ENCODE assay signal across 28 mouse cellular contexts in the genomic region with DNA sequence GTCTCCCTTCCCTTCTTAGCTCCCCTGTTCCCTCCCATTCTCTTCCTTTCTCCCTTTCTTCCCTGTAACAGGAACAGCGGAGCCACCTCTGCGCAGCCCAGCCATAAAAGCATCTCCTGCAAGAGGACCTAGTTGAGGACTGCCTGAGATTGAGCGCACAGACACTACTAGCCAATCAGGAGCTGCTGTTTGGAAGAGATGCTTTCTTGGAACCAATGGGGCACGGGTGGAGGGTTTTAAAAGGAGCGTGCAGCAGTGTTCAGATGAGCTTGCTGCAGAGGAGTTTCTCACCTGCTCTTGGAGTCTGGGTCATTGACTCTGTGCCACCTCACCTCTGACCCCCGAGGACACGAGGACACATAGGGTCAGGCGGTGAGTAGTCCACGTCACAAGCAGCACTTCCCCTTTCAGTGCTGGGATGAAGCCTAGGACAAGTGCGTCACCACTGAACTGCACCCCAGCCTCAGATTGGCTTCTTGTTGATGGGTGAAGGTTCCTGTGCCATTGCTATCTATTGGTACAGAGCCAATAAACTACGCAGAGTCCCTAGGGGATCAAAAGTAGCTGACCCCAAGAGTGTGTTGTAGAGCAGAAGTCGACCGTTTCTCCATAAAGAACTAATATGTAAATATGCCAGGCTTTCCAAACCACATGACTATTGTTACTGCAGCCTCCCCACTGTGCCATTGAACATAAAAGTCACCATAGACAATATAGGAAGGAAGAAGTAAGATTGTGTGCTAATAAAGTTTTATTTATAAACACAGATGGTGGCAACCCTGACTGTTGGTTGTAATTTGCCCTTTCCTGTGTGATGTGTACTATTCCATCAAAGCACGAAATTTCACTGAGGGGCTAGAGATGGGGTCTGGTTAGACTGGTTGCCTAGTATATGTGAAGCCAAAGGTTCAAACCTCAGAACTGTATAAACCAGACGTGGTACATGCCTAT. TPM values are rescaled to one million over a fixed set of nuclear protein-coding genes. Genes with fewer than 3 reads are reported as not detected.
A peak's percentile ranks its signal among the peaks of the same experiment; 100 is the strongest.
DNase-seq lines count a peak whose midpoint lies in the region; ATAC-seq and TF ChIP-seq lines count a peak whose summit lies in the region.
"Had no signal": no experiment of that assay in that cellular context is flagged by ENCODE, and none has a peak within 500 bp of the region (broad histone marks: within the 10 kb centered on the region; RNA-seq: fewer than 3 reads in every experiment).

No protein-coding gene starts in this region.

- no peaks in the 10 kb centered on the region for H3K27me3 ChIP-seq in liver, postnatal 0 days (ENCODE audit: insufficient read depth, low read length)
- H3K27me3 ChIP-seq in liver, embryonic 11.5 days (replicated peaks; ENCODE audit: control insufficient read depth, insufficient read depth, low read length): no peaks in the 10 kb centered on the region
- peaks cover 2 to 4% of the 10 kb centered on the region in 2 experiments; a peak in 1 of 4 replicates for H3K27me3 ChIP-seq in MEL (ENCODE audit: control insufficient read depth in 1 of 2, insufficient read depth in 2 of 2, low read length in 2 of 2)
- H3K27me3 ChIP-seq in megakaryocyte, embryonic 14.5 days (replicated peaks): no peaks in the 10 kb centered on the region
- H3K27me3 ChIP-seq: embryonic facial prominence, embryonic 13.5 days; hindbrain, embryonic 15.5 days; intestine, embryonic 15.5 days; limb, embryonic 12.5 days; lung, embryonic 15.5 days; midbrain, embryonic 13.5 days; neural tube, embryonic 12.5 days; stomach, embryonic 15.5 days had no signal

- H3K79me2 ChIP-seq in MEL (ENCODE audit: control insufficient read depth, insufficient read depth, low read length, poor library complexity): no peaks in the 10 kb centered on the region

- peaks cover 9% of the 10 kb centered on the region for H3K4me1 ChIP-seq in liver, postnatal 0 days (ENCODE audit: insufficient read depth)
- H3K4me1 ChIP-seq in liver, embryonic 11.5 days (replicated peaks; ENCODE audit: control insufficient read depth, insufficient read depth, low read length): peaks cover 5% of the 10 kb centered on the region
- H3K4me1 ChIP-seq in MEL (ENCODE audit: control insufficient read depth in 1 of 2, insufficient read depth in 2 of 2, low read length in 2 of 2): peaks cover 0 to 13% of the 10 kb centered on the region in 2 experiments; a peak in 2 of 4 replicates
- peaks cover 80% of the 10 kb centered on the region for H3K4me1 ChIP-seq in megakaryocyte, embryonic 14.5 days
- H3K4me1 ChIP-seq: stomach, embryonic 15.5 days had no signal

- H3K9ac ChIP-seq in liver, postnatal 0 days (replicated peaks): no peak overlapping the region
- no peak overlapping the region for H3K9ac ChIP-seq in liver, embryonic 11.5 days (ENCODE audit: low read depth, low read length)
- H3K9ac ChIP-seq in MEL (ENCODE audit: control insufficient read depth, low read depth, low read length, poor library complexity, severe bottlenecking): no peak overlapping the region
- H3K9ac ChIP-seq: embryonic facial prominence, embryonic 13.5 days; forebrain, embryonic 12.5 days; hindbrain, embryonic 15.5 days; intestine, embryonic 15.5 days; limb, embryonic 12.5 days; liver, embryonic 14.5 days; lung, embryonic 15.5 days; midbrain, embryonic 13.5 days; neural tube, embryonic 12.5 days; stomach, embryonic 15.5 days had no signal

- H3K9me3 ChIP-seq in liver, postnatal 0 days (ENCODE audit: low read length): no peaks in the 10 kb centered on the region
- no peaks in the 10 kb centered on the region for H3K9me3 ChIP-seq in liver, embryonic 11.5 days (ENCODE audit: control insufficient read depth, low read length)
- no peaks in the 10 kb centered on the region for H3K9me3 ChIP-seq in MEL (replicated peaks; ENCODE audit: insufficient read depth, low read length)
- no peaks in the 10 kb centered on the region for H3K9me3 ChIP-seq in megakaryocyte, embryonic 14.5 days
- H3K9me3 ChIP-seq: embryonic facial prominence, embryonic 13.5 days; forebrain, embryonic 12.5 days; hindbrain, embryonic 15.5 days; intestine, embryonic 15.5 days; limb, embryonic 12.5 days; lung, embryonic 15.5 days; midbrain, embryonic 13.5 days; neural tube, embryonic 12.5 days; stomach, embryonic 15.5 days had no signal

- DNase-seq in liver, postnatal 0 days: peak; percentile 40
- no peak for DNase-seq in liver, embryonic 11.5 days (ENCODE audit: low spot score)
- peak; percentile 67 for DNase-seq in MEL (ENCODE audit: low read depth, low spot score)
- no peak for DNase-seq in layer of hippocampus, adult 18-20 months (ENCODE audit: low spot score in 2 of 2)
- DNase-seq in thymus, postnatal 14 days: no peak
- DNase-seq: cerebellum, adult 11-12 months; cerebellum, postnatal 14 days; embryo, embryonic 11 days; kidney, adult 9 months; kidney, postnatal 14 days; layer of hippocampus, postnatal 36 days; thymus, adult 2 months had no signal

- TF ChIP-seq POLR2A in MEL (IDR thresholded peaks at IDR 0.05; ENCODE audit: control insufficient read depth in 1 of 2, insufficient read depth in 1 of 2, low read depth in 1 of 2, low read length in 2 of 2, poor library complexity in 1 of 2): no peak

- H3K36me3 ChIP-seq in liver, postnatal 0 days (replicated peaks; ENCODE audit: insufficient read depth, low read length): no peaks in the 10 kb centered on the region
- H3K36me3 ChIP-seq in liver, embryonic 11.5 days (ENCODE audit: control insufficient read depth, insufficient read depth, low read length): no peaks in the 10 kb centered on the region
- peaks cover 0 to 3% of the 10 kb centered on the region in 2 experiments; a peak in 2 of 4 replicates for H3K36me3 ChIP-seq in MEL (ENCODE audit: control insufficient read depth in 1 of 2, insufficient read depth in 2 of 2, low read length in 2 of 2)
- H3K36me3 ChIP-seq in megakaryocyte, embryonic 14.5 days (replicated peaks; ENCODE audit: low read length): no peaks in the 10 kb centered on the region
- H3K36me3 ChIP-seq: embryonic facial prominence, embryonic 13.5 days; forebrain, embryonic 12.5 days; hindbrain, embryonic 15.5 days; intestine, embryonic 15.5 days; limb, embryonic 12.5 days; lung, embryonic 15.5 days; midbrain, embryonic 13.5 days; neural tube, embryonic 12.5 days; stomach, embryonic 15.5 days had no signal

- TF ChIP-seq CTCF in liver, postnatal 0 days (IDR thresholded peaks at IDR 0.05; ENCODE audit: low read depth): no peak
- TF ChIP-seq CTCF in MEL (IDR thresholded peaks at IDR 0.05 in 2 of 3, conservative IDR thresholded peaks at IDR 0.05 in 1 of 3; ENCODE audit: control insufficient read depth in 1 of 3, insufficient read depth in 1 of 3, low read depth in 2 of 3, low read length in 3 of 3, poor library complexity in 1 of 3, severe bottlenecking in 1 of 3): no peak

- TF ChIP-seq RAD21 in MEL (IDR thresholded peaks at IDR 0.05; ENCODE audit: low read depth, low read length): no peak

- 66% methylated on average over 15 of the region's 15 CpGs for WGBS in liver, postnatal 0 days (ENCODE audit: insufficient replicate concordance)
- 67% methylated on average over 15 of the region's 15 CpGs for WGBS in liver, embryonic 11.5 days

- peak; percentile 37; the same call in 1 of the 2 replicates for ATAC-seq in liver, postnatal 0 days
- ATAC-seq in liver, embryonic 11.5 days (replicated peaks; ENCODE audit: low FRiP score): no peak
- ATAC-seq in activated CD4-positive, CD25-positive, alpha-beta regulatory T cell, adult 4 months: no peak
- ATAC-seq: intestine, embryonic 15.5 days; midbrain, embryonic 13.5 days had no signal

- no peak overlapping the region for H3K4me2 ChIP-seq in liver, postnatal 0 days (ENCODE audit: low read depth, low read length)
- H3K4me2 ChIP-seq in liver, embryonic 11.5 days: no peak overlapping the region
- H3K4me2 ChIP-seq: embryonic facial prominence, embryonic 13.5 days; forebrain, embryonic 12.5 days; heart, embryonic 11.5 days; hindbrain, embryonic 15.5 days; intestine, embryonic 15.5 days; limb, embryonic 12.5 days; lung, embryonic 15.5 days; midbrain, embryonic 13.5 days; neural tube, embryonic 12.5 days; stomach, embryonic 15.5 days had no signal

- no peak overlapping the region for H3K4me3 ChIP-seq in liver, postnatal 0 days (ENCODE audit: low read depth, low read length)
- H3K4me3 ChIP-seq in liver, embryonic 11.5 days (ENCODE audit: low read depth, low read length): no peak overlapping the region
- H3K4me3 ChIP-seq in MEL (ENCODE audit: control insufficient read depth in 1 of 2, insufficient read depth in 1 of 2, low read depth in 2 of 2, low read length in 2 of 2): no peak overlapping the region; a peak in 1 of 4 replicates
- H3K4me3 ChIP-seq in megakaryocyte, embryonic 14.5 days (replicated peaks): peak overlapping the region; percentile 51
- H3K4me3 ChIP-seq: embryonic facial prominence, embryonic 13.5 days; erythroblast, embryonic 14.5 days; forebrain, embryonic 12.5 days; hindbrain, embryonic 15.5 days; intestine, embryonic 15.5 days; layer of hippocampus, adult 2 months; limb, embryonic 12.5 days; lung, embryonic 15.5 days; midbrain, embryonic 13.5 days; neural tube, embryonic 12.5 days; stomach, embryonic 15.5 days had no signal

- H3K27ac ChIP-seq in liver, postnatal 0 days (ENCODE audit: low read depth): no peak overlapping the region
- no peak overlapping the region for H3K27ac ChIP-seq in liver, embryonic 11.5 days (ENCODE audit: low read depth, low read length)
- H3K27ac ChIP-seq in MEL (ENCODE audit: control insufficient read depth, low read depth, low read length): peak overlapping the region; percentile 1; the same call in 1 of the 2 replicates
- H3K27ac ChIP-seq: embryonic facial prominence, embryonic 13.5 days; forebrain, embryonic 12.5 days; hindbrain, embryonic 15.5 days; intestine, embryonic 15.5 days; layer of hippocampus, adult 2 months; limb, embryonic 12.5 days; liver, embryonic 14.5 days; lung, embryonic 15.5 days; macrophage; midbrain, embryonic 13.5 days; neural tube, embryonic 12.5 days; stomach, embryonic 15.5 days had no signal

- no peak for TF ChIP-seq EP300 in liver, postnatal 0 days (IDR thresholded peaks at IDR 0.05; ENCODE audit: low read depth)
- TF ChIP-seq EP300 in MEL (IDR thresholded peaks at IDR 0.05; ENCODE audit: low read depth in 1 of 2, low read length in 2 of 2): 0 out of 4 replicates have a peak, but pooled peaks of 1 of the 2 experiments have one; percentile 12

TF ChIP-seq in MEL, 35 proteins besides CTCF, POLR2A, EP300 and RAD21 (continues in another document):
- TF ChIP-seq ETS1 (IDR thresholded peaks at IDR 0.05; ENCODE audit: low read depth, low read length) (peak; percentile 60), ZMIZ1 (IDR thresholded peaks at IDR 0.05; ENCODE audit: low read depth, low read length) (peak; percentile 32; the same call in 1 of the 2 replicates)

RNA-seq across cellular contexts. Expression of a gene that starts 19.6 kb away (rescaled TPM):
- polyA plus RNA-seq in liver, postnatal 0 days (2015; fragmentation: Nextera tagmentation; extraction: Ambion mirVana): 0.82 and 1.1 TPM in 2 replicates
- polyA plus RNA-seq in liver, embryonic 11.5 days (2014; fragmentation: Nextera tagmentation; extraction: Ambion mirVana): 4.7 and 4.9 TPM in 2 replicates
- total RNA-seq in MEL (2012; rRNA removed): 5.4 and 6.0 TPM in 2 replicates
- 1 to 10 TPM in 1 of 2 experiments, not detected in 1; 8.4 TPM for polyA plus RNA-seq in MEL (2012; ENCODE audit: insufficient read depth in 1 of 2, insufficient read length in 2 of 2, low read depth in 1 of 2, low replicate concordance in 2 of 2, missing spikeins in 1 of 2)
- polyA plus RNA-seq in megakaryocyte, embryonic 14.5 days (2012; ENCODE audit: insufficient read depth, low replicate concordance): 0.34 TPM in 1 of 2 replicates, not detected in the other
- 1 to 10 TPM; 3.9 to 4.2 TPM for total RNA-seq in layer of hippocampus, adult 18-20 months (2021)
- polyA plus RNA-seq in activated CD4-positive, CD25-positive, alpha-beta regulatory T cell, adult 4 months (2017; shearing (Covaris generic)): 1 to 10 TPM; 2.0 to 2.6 TPM

Comparison
In these comparisons a context has a peak if more than half of its experiments do, and no peak if none do; other contexts are left out.
1. DNase-seq: peak in liver, postnatal 0 days (single experiment) and MEL (single experiment); none in liver, embryonic 11.5 days (single experiment), layer of hippocampus, adult 18-20 months (0 of 2) and thymus, postnatal 14 days (single experiment).